Mouse (Mus musculus) mesoderm, embryonic 11.5 days (tissue): Measurements from ENCODE around the gene Bhlhe23.

Source experiments
- DNase-seq: peaks from one replicate; pipeline ENCODE4 v3.0.0-alpha.2; 2012; ENCODE audit warnings: low read depth, low spot score

Gene Bhlhe23

DNA sequence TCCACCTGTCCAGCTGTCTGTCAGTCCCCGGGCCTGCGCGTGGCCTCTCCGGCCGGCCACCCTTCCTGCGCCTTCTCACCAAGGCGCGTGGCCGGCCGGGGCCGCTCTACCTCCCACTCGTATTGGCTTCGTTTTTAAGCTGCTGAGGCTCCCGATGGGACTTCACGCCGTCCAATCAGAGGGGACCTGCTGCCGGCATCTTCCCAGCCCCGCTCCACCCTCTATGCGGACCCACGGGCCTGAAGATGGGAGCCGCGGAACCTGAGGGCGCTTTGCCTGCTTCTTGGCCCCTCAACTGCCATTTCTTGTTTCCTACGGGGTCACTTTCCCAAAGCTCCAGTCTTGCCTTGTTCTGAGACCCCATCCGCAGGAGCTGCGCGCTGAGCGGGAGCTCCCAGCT is at the start of gene Bhlhe23:
Gene Bhlhe23, minus strand, starts transcription at position 108 of the 400 bp plus-strand sequence.
- DNase-seq = no peak

DNA sequence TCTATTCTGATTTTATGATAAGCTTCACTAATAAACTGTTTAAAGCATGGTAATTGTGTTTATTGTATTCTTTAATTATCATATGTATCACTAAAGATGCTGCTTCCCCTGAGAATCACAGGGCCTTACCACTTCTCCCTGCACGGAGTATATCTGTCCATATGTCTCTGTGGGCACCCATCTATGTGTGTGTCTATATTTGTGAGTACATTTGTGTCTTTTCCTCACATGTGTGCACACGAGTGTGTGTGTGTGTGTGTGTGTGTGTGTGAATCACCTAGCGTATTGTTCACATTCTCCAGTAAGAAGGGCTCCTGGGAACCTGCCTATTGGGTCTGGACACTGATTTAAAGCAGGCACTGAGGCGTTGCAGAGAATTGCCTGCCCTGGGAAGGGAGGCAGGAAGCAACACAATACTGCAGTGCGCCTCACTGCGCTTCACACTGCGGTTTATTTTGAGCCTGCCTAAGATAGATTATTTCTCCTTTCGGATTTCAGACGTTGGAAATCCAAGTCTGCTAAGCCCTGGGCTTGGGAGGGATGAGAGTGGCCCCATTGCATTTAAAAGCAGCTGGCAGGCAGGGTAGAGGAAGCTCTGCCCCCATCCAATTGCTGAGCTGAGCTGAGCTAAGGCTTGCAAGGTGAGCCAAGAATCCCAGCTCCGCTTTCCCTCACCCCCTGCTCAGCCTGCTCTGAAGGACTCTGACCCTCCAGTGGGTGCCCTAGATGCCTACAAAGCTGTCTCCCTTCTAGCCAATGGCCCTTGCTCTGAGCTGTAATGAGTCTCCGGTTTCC is 48.6 kb upstream of the Bhlhe23 start:
- DNase-seq = no peak

DNA sequence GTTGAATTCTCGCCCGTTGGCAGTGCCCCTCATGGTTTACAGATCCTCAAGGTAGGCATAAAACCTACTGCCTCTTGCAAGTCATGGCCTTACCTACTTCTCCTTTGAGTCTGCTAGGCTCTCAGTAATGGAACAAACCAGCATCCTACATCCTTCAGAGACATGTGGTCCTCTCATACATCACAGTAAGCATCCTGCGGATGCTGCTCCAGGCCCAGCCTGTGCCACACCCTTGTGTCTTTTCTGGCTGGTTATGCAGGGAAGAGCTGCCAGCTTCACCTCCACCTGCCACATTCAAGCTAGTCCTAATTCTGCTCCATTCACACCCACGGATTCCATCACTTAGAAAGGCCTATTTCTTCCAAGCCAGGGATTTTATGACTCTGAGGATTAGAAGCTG is 48.0 kb upstream of the Bhlhe23 start:
- no peak for DNase-seq

DNA sequence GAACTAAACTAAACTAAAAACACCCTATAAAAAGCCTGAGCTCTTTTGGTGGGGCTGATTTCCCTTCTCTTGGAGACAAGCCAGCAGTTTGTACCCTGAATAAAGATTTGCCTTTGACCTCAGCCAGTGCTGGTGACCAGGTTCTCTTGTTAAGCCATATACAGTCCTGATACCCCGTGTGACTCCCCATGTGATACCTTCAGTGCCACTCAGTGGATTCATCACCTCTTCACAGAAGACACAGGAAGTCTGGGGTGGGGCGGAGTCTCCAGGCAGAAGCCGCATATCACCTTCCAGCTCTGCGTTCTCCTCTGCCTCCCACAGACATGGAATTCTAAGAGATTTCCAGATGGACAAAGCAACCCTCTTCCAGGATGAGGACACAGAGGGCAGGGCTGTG is 47.4 kb upstream of the Bhlhe23 start:
- no peak for DNase-seq

DNA sequence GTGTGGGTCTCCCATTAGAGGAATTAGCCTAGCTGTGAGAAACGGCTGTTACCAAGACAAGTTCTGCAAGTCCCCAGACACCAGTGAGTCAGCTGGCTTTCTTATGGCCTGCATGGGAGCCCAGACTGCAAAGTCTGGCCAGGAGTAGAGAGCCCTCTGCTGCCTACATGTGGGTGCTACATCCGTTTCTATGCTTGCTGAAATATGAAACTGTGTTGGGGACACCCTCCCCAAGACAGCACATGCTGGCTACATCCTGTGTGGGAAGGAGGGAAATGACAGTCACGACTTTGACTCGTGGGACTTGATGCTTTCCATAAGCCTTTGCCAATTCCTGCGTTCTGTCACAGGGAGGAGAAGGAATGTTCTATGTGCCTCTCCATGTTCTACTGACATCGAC is 45.8 kb upstream of the Bhlhe23 start:
- DNase-seq = peak; percentile 36

DNA sequence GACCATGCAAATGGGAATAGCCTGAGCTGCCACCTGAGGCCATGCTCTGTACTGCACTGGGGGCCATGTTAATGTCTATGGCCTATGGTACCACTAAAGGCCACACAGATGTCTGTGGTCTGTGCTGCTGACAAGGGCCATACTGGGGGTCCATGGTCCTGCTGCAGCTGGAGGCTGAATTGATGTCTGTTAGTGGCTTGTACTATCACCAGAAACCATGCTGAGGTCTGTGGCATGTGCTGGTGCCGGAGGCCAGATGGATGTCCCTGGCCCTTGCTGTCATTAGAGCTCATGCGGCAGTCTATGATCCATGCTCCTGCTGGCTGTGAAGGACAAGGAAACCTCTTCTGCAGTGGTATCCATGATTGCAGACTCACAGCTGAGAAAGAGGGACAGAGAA is 42.8 kb upstream of the Bhlhe23 start:
- peak; percentile 11 for DNase-seq

DNA sequence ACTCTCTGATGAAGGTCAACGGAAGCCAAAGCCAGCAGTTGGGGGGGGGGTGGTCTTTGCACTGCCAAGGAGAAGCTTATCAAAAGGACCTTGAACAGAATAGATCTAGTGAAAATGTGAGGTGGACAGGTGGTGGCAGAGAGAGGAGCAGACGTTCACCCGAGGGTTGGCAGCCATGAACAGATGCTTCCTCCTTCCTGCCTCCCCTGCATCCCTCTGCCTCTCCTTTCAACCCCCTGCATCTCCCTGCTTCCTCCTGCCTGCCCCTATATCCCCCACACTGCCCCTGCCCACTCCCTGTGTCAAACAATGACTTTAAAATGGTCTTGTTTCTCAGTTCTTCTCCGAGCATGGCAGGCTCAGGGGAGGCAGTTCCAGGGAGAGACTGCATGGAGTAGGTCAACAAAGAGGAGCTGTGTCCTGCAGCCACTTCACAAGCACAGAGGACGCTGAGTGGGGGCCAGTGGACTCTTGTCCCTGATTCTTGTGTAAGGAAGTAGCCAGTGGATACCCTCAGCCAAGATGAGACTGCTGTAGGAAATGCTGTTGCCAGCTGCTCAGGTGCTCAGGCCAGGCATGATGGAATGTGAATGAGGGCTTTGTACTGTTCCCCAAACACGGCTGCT is 39.9 kb upstream of the Bhlhe23 start:
- DNase-seq = no peak

DNA sequence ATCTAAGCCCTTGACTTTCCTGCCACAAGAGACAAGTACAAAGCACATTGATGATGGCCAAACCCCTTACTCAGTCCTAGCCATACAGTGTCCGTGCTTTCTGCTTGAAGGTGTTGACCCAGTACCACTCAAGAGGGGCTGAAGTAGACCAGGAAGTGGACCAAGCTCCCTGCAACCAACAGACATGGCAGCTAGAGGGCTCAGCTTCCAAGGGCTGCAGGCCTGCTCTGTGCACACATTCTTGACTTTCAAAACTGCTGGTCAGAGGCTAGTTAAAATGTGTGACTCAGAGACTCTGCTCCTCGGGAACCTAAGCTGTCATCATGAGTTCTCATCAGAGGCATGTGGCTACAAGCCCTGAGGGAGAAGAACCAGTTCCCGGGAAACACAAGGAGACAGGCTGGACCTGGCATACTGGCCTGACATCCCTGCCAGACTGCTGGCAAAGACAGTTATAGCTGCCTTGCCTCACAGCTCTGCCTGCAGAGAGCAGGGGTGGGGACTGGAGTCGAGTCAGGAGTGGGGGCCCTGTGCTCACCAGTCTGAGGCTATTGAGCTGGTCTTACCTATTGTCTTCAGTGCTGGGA is 37.4 kb upstream of the Bhlhe23 start:
- no peak for DNase-seq

DNA sequence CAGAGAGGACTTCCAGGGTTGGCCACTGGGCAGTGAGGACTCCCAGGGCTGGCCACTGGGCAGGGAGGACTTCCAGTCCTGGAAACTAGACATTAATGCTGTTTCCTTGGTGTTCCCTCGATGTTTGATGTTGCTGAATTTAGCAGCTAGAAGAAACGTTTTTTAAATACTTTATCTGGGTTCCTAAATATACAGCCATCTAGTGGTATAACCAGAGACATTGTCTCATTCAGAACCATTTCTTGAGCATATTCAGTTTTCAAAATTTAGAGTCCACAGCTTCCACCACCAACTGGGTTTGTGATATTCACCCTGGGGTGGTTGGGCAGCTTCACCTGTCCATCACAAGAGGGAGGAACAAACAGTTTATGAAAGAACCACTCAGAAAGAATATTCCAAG is 34.3 kb upstream of the Bhlhe23 start:
- no peak for DNase-seq

DNA sequence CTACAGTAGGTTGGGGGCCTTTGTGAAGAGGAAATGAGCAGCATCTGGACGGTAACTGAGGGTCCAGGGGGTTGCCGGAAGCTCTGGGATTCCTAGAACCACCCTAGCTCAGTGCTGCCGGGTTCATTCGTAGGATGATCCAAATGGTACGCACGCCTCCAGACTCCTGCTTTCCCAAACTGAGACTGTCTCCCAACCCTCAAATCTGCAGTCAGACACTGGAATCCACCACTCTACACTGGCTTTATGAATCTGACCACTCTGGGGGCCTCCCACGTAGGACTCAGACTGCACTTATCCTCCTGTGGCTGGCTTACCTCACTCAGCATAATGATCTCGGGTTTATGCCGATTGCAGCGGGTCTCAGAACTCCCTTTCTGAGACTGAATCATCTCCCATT is 32.8 kb upstream of the Bhlhe23 start:
- no peak for DNase-seq

DNA sequence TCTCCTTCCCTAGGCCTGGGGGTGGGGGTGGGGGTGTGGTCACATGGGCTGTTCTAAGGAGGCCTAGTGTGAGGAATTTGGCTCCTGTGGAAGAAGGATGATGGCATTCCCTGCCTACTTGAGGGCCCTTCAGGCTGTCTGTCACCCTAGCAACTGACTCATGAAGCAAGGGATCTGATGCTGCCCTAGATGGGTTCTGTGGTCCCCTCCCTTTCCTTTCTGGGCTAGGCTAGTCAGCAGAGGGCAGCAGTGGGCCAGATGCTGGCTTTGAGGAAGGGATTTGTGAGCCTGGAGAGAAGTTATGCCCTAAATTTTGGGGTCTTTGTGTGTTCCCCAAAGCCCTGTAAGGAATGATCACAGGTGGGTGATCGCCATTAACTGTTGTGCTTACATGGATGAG is 29.3 kb upstream of the Bhlhe23 start:
- peak; percentile 36 for DNase-seq

DNA sequence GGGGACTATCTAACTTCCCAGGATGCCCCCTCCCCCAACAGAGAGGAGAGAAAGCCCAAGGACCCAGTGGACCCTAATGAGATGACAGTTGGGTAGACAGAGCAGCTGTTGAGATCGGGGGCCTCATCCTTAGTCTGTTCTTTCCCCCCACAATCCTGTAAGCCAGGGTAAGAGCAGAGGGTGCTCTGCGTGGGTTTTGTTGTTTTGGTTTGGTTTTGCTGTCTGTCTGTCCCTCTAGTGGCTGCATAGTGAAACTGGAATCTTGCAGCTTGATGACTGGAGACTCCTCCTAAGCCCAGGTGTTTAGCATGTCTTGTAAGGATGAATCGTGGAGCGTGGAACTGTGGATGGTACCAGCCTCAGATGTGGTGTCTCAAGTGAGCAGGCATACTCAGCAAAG is 19.3 kb upstream of the Bhlhe23 start:
- no peak for DNase-seq

DNA sequence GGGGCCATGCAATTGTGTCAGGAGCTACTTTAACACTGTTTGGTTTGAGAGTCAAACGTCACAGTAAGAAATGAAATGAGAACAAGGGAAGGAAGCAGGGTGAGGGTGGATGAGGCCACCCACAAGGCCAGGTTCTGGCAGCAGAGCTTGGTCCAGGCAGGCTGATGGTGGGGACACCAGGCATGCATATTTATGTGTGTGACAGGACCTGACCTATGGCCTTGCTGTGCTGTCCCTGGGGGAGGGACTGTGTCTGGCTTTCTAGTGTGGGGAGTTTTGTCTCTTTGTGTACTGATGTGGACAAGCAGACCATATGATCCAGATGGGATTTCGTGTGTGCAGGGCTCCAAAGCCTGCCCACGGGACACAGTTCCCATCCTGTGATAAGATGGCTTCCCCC is 18.9 kb upstream of the Bhlhe23 start:
- DNase-seq = no peak

DNA sequence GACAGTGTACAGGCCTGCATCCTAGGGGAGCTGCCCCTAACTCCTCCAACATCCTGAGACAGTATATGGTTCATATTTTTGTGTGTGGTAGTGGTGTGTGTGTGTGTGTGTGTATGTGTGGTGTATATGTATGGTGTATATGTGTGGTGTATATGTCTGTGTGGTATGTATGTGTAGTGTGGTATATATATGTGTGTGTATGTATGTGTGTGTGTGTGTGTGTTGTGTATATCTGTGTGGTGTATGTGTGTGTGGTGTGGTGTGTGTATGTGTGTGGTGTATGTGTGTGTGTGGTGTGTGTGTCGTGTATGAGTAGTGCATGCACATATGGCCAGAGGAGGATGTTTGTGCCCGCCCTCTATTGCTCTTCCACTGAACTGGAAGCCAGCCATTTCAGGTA is 17.7 kb upstream of the Bhlhe23 start:
- DNase-seq = no peak

DNA sequence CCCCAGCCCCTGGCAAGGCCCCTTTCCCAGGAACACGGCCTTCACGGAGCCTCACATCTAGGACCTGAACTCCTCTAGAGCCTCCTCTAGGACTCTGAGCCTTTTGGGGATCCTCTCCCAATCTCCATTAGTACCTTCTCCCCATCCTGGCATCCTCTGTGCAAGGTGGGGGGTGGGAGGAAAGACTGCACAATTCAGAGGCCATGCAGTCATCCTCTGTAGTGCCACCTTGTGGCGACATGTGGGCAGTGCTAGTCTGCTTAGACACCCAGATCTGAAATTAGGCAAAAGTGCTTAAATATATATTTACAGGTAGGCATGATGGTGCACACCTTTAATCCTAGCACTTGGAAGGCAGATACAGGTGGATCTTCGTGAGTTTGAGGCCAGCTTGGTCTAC is 15.0 kb upstream of the Bhlhe23 start:
- DNase-seq = peak; percentile 65

DNA sequence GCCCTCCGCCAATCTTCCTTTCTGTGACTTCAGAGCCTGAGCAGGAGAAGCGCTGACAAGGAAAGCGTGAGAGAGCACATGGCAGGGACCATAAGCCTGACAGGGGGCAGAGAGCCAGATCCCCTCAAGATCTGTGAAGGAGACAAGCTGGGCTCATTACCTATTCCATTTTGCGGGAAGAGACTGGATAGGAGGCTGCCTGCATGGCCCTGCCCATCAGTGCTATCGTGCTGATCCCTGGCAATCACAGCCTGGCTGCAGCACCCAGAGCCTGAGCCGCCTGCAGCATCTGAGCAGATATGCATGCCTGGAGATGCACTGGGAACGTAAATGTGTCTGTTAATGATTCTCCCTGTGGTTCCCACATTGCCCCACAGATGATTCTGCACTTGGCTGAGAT is 12.1 kb upstream of the Bhlhe23 start:
- DNase-seq = no peak

DNA sequence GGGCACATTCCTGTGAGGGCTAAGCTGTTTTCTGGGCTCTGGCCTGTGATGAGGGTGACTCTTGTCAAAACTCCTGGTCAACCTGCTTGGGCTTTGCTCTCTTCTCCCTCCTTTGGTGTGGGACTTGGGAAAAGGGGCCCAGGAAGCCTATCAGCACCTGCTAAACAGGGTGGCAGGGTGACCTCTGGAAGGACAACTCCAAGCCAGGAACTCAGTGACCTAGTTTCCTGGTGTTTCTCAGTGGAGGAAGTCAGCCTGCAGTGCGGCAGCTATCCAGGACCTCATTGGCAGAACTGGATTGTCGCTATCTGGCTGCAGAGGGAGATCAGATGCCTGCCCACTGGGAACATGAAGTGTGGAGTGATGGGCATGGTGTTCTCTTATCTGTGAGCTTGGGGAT is 11.7 kb upstream of the Bhlhe23 start:
- DNase-seq = no peak

DNA sequence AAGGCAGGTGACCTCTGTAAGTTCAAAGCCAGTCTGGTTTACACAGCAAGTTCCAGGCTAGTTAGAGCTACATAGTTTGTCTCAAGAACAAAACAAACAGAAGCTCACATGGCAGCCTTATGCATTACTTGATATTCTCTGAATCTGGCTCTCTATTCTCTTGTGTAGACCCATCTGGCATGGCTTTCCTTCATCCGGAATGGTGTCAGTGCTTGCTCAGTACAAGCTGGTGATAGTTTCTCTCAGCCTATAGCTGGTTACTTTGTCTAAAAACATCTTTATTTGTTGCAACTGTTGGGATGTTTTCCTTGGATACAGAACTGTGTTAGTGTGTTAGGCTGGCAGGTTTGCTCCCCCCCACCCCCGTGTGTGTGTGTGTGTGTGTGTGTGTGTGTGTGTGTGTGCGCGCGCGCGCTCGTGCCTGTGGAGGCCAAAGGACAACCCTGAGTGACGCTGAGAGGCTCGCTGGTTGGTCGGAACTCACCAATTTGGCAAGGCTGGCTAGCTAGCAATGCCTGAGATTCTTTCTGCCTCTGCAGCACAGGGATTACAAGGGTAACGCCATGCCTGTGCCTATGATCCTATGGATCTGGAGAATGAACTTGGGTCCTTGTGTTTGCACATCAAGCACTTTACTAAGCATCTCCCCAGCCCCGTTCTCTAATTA is 11.0 kb upstream of the Bhlhe23 start:
- no peak for DNase-seq

DNA sequence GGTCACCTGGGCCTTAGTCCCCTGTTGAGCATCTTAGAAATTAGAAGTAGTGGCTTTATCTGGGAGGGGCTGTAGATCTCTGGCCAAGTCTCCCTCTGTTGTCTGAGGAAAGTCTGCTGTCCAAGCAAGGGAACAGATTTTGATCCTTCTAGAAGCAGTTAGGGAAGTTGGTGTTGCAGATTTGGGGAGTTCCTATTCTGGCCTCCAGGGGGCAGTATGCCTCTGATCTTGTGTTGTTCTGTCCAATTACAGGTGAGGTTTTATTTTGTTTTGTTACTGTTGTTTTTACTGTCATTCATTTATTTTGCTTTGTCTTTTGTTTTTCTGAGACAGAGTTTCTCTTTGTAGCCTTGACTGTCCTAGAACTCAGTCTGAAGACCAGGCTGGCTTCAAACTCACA is 10.0 kb upstream of the Bhlhe23 start:
- DNase-seq = peak; percentile 46

DNA sequence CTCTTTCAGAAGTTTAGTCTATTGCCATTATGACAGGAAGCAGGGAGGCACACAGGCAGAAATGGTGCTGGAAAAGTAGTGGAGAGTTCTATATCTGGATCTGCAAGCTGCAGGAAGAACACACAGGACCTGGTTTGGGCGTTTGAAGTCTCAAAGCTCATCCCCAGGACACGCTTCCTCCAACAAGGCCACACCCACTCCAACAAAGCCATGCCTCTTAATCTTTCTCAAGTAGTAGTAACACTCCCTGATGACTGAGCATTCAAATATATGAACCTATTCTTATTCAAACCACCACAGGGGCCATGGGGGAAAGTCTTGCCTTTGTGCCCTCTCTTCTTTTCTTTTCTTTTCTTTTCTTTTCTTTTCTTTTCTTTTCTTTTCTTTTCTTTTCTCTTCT is 3.6 kb upstream of the Bhlhe23 start:
- DNase-seq = no peak

DNA sequence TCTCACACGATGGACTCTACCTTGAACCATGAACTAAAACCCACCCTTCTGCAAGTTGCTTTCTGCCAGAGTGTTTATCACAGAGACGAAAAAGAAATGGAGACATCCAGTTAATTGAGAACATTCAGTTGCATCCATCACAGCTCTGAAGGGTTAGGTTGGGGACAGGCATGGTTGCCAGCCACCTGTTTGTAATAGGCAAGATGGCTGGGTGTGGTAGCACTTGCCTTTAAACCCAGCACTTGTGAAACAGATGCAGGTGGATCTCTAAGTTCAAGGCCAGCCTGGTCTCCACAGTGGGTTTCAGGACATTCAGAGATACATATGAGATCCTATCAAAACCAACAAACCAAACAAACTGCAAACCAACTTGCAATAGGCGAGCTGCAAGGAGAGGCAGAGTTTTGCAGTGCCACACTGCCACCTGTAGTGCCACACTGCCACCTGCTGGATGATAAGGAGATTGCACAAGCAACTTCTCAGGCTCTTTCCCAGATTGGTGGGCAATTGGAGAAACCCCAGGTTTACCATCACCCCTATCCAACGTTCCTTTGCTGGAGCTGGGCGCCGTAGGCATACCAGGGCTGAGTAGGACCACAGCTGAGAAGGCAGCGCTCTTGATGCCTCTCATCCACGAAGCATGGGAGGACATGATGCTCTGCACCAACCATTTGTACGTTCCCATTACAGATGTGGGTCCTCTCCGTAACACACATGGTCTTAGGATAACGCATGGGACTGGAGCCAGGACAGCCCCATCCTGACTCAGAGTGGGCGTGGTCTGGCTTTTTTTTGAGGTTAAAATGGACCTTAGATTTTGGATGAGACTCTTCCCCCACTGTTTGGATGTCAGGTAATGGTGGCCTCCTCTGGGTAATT is 2.8 kb upstream of the Bhlhe23 start:
- DNase-seq = peak; percentile 54

DNA sequence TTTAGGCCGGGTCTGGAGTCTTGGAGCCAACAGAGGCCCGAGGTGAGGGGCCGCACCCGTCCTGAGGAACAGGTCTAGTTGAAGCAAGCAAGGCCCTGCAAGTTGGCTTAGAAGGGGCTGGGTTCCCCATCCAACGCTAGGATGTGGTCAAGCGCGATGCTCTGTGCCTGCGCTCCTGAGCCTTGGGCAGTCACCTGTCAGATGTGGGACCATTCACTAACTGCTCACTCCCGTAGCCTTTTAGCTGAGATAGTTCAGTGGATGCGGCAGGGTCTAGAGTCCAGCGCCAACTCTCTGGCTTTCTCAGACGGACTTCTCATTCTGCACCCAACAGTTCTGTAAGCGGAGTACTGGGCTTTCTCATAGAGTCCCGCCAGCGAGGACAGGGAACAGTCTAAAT is 1.1 kb downstream of the Bhlhe23 start:
- DNase-seq = no peak
